Mouse (Mus musculus) stomach, postnatal 0 days (tissue): Measurements from ENCODE around the gene Flnb.

Source experiments
- CTCF ChIP-seq: IDR thresholded peaks from 2 replicates; pipeline ENCODE4 v1.5.1; 2016; ENCODE audit warnings: antibody characterized with exemption, low read depth, mild to moderate bottlenecking, moderate library complexity
- EP300 ChIP-seq: optimal IDR thresholded peaks from 2 replicates; pipeline ENCODE3; 2016; ENCODE audit warnings: antibody characterized with exemption

DNA sequence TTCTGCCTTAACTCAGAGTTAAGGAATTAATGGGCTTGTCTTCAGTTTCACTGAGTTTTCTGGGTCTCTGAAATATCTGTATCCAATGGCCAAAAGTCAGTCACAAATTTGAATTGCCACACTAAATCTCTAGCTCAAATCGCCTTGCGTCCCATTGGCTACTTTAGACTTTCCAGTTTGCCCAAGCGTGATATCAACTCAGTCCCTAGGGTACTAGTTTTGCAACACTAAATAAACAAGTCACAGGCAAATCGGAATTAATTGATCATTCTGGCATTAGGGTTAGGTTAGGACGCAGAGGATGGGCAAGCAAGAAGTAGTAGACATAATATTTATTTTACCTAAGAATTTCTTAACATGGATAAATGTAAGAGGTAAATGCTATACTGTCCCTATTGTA is 182.5 kb downstream of the Flnb start:
- TF ChIP-seq EP300, result no peak
- TF ChIP-seq CTCF, result no peak
